Mouse (Mus musculus) embryo, embryonic 10.5 days (tissue): ENCODE data around the gene Nedd9.
A peak's percentile ranks its signal among the peaks of the same experiment; 100 is the strongest.

ENCODE experiments used
- DNase-seq: peaks from one replicate; pipeline ENCODE4 v3.0.0-alpha.2; 2015; ENCODE audit warnings: low spot score

The Nedd9 gene

GRCm38 (mm10) chr13:41456292-41457029, 30.7 kb downstream of the Nedd9 start:
- DNase-seq, result no peak

- DNase-seq, result no peak
Measured at GRCm38 (mm10) chr13:41453227-41454193, 33.7 kb downstream of the Nedd9 start.

GRCm38 (mm10) chr13:41450821-41451220, 36.3 kb downstream of the Nedd9 start:
- DNase-seq, result no peak

- DNase-seq, result no peak
Measured at GRCm38 (mm10) chr13:41449211-41449610, 38.0 kb downstream of the Nedd9 start.

- DNase-seq, result no peak
Measured at GRCm38 (mm10) chr13:41447209-41447608, 40.0 kb downstream of the Nedd9 start.

- no peak for DNase-seq
Measured at GRCm38 (mm10) chr13:41446591-41446990, 40.6 kb downstream of the Nedd9 start.

- DNase-seq, result no peak
Measured at GRCm38 (mm10) chr13:41445067-41445808, 41.9 kb downstream of the Nedd9 start.

GRCm38 (mm10) chr13:41444230-41444629, 42.9 kb downstream of the Nedd9 start:
- no peak for DNase-seq

GRCm38 (mm10) chr13:41442145-41442544, 45.0 kb downstream of the Nedd9 start:
- no peak for DNase-seq

- no peak for DNase-seq
Measured at GRCm38 (mm10) chr13:41440205-41440604, 47.0 kb downstream of the Nedd9 start.

GRCm38 (mm10) chr13:41437390-41437789, 49.8 kb downstream of the Nedd9 start:
- DNase-seq, result no peak

- no peak for DNase-seq
Measured at GRCm38 (mm10) chr13:41436731-41437130, 50.4 kb downstream of the Nedd9 start.

GRCm38 (mm10) chr13:41433201-41433600, 54.0 kb downstream of the Nedd9 start:
- DNase-seq, result no peak

- DNase-seq, result no peak
Measured at GRCm38 (mm10) chr13:41431795-41432194, 55.4 kb downstream of the Nedd9 start.

- DNase-seq, result no peak
Measured at GRCm38 (mm10) chr13:41427046-41427445, 60.1 kb downstream of the Nedd9 start.

- DNase-seq, result no peak
Measured at GRCm38 (mm10) chr13:41423463-41424074, 63.6 kb downstream of the Nedd9 start.

GRCm38 (mm10) chr13:41422581-41422980, 64.6 kb downstream of the Nedd9 start:
- DNase-seq, result no peak

GRCm38 (mm10) chr13:41420376-41420775, 66.8 kb downstream of the Nedd9 start:
- no peak for DNase-seq

GRCm38 (mm10) chr13:41418198-41418869, 68.8 kb downstream of the Nedd9 start:
- no peak for DNase-seq

GRCm38 (mm10) chr13:41416065-41417016, 70.8 kb downstream of the Nedd9 start:
- peak; percentile 38 for DNase-seq
